Mouse (Mus musculus): Measurements from ENCODE around the gene Atp11c. TPM values are rescaled to one million over a fixed set of nuclear protein-coding genes. Genes with fewer than 3 reads are reported as not detected.

The Atp11c gene
- polyA plus RNA-seq, 1 experiment from 2014 or later: 3.1 TPM

- Histone ChIP-seq H3K4me1 (ENCODE audit: control insufficient read depth, low read depth, low read length) (no peaks in the 10 kb centered on the region), H3K4me3 (ENCODE audit: low read depth, low read length) (no peak overlapping the region), H3K36me3 (ENCODE audit: control insufficient read depth, insufficient read depth) (no peaks in the 10 kb centered on the region), H3K27me3 (ENCODE audit: control insufficient read depth, insufficient read depth, low read depth, low read length) (peaks cover 20% of the 10 kb centered on the region), H3K9ac (ENCODE audit: low read depth, low read length) (no peak overlapping the region), H3K9me3 (replicated peaks; ENCODE audit: control insufficient read depth, low read length) (no peaks in the 10 kb centered on the region), H3K4me2 (ENCODE audit: low read depth, low read length) (no peak overlapping the region), H3K27ac (ENCODE audit: low read length) (no peak overlapping the region)
- no peak for ATAC-seq (ENCODE audit: low read depth)
- 37% methylated on average over 4 of the region's 4 CpGs for WGBS (ENCODE audit: insufficient replicate concordance)
Observed at GRCm38 (mm10) chrX:60544098-60544497, 48.4 kb downstream of the Atp11c start.

- no peak overlapping the region for H3K27ac ChIP-seq (ENCODE audit: low read length)
- H3K36me3 ChIP-seq (ENCODE audit: control insufficient read depth, insufficient read depth): no peaks in the 10 kb centered on the region
- H3K4me1 ChIP-seq (ENCODE audit: control insufficient read depth, low read depth, low read length): no peaks in the 10 kb centered on the region
- ATAC-seq (ENCODE audit: low read depth): no peak
- H3K4me3 ChIP-seq (ENCODE audit: low read depth, low read length): no peak overlapping the region
- peaks cover 12% of the 10 kb centered on the region for H3K27me3 ChIP-seq (ENCODE audit: control insufficient read depth, insufficient read depth, low read depth, low read length)
- 43% methylated on average over 1 of the region's 1 CpGs for WGBS (ENCODE audit: insufficient replicate concordance)
- no peak overlapping the region for H3K4me2 ChIP-seq (ENCODE audit: low read depth, low read length)
- no peaks in the 10 kb centered on the region for H3K9me3 ChIP-seq (replicated peaks; ENCODE audit: control insufficient read depth, low read length)
- no peak overlapping the region for H3K9ac ChIP-seq (ENCODE audit: low read depth, low read length)
Observed at GRCm38 (mm10) chrX:60542901-60543300, 49.6 kb downstream of the Atp11c start.

- H3K27ac ChIP-seq (ENCODE audit: low read length): no peak within 1 kb of the TSS
- no peaks in the 10 kb centered on the region for H3K9me3 ChIP-seq (replicated peaks; ENCODE audit: control insufficient read depth, low read length)
- H3K4me3 ChIP-seq (ENCODE audit: low read depth, low read length): no peak within 1 kb of the TSS
- no peaks in the 10 kb centered on the region for H3K4me1 ChIP-seq (ENCODE audit: control insufficient read depth, low read depth, low read length)
- no peak within 1 kb of the TSS for H3K9ac ChIP-seq (ENCODE audit: low read depth, low read length)
- no peak for ATAC-seq (ENCODE audit: low read depth)
- H3K27me3 ChIP-seq (ENCODE audit: control insufficient read depth, insufficient read depth, low read depth, low read length): no peaks in the 10 kb centered on the region
- H3K4me2 ChIP-seq (ENCODE audit: low read depth, low read length): no peak within 1 kb of the TSS
- H3K36me3 ChIP-seq (ENCODE audit: control insufficient read depth, insufficient read depth): no peaks in the 10 kb centered on the region
Observed at GRCm38 (mm10) chrX:60539149-60539548, 53.3 kb downstream of the Atp11c start, which contains the start of gene Gm7073. TSS of gene Gm7073 (minus strand) at chrX:60539249.

- no peaks in the 10 kb centered on the region for H3K4me1 ChIP-seq (ENCODE audit: control insufficient read depth, low read depth, low read length)
- H3K9ac ChIP-seq (ENCODE audit: low read depth, low read length): no peak overlapping the region
- no peaks in the 10 kb centered on the region for H3K27me3 ChIP-seq (ENCODE audit: control insufficient read depth, insufficient read depth, low read depth, low read length)
- H3K4me3 ChIP-seq (ENCODE audit: low read depth, low read length): no peak overlapping the region
- H3K4me2 ChIP-seq (ENCODE audit: low read depth, low read length): no peak overlapping the region
- no peak overlapping the region for H3K27ac ChIP-seq (ENCODE audit: low read length)
- no peak for ATAC-seq (ENCODE audit: low read depth)
- no peaks in the 10 kb centered on the region for H3K36me3 ChIP-seq (ENCODE audit: control insufficient read depth, insufficient read depth)
- H3K9me3 ChIP-seq (replicated peaks; ENCODE audit: control insufficient read depth, low read length): no peaks in the 10 kb centered on the region
Observed at GRCm38 (mm10) chrX:60503995-60504394, 88.5 kb downstream of the Atp11c start.

- H3K36me3 ChIP-seq (ENCODE audit: control insufficient read depth, insufficient read depth): no peaks in the 10 kb centered on the region
Observed at GRCm38 (mm10) chrX:60497750-60498149, 94.7 kb downstream of the Atp11c start.

GRCm38 (mm10) chrX:60495308-60495707 is 97.2 kb downstream of the Atp11c start:
- Histone ChIP-seq H3K36me3 (ENCODE audit: control insufficient read depth, insufficient read depth) (no peaks in the 10 kb centered on the region), H3K4me1 (ENCODE audit: control insufficient read depth, low read depth, low read length) (no peaks in the 10 kb centered on the region), H3K9ac (ENCODE audit: low read depth, low read length) (no peak overlapping the region), H3K27ac (ENCODE audit: low read length) (no peak overlapping the region), H3K9me3 (replicated peaks; ENCODE audit: control insufficient read depth, low read length) (no peaks in the 10 kb centered on the region), H3K27me3 (ENCODE audit: control insufficient read depth, insufficient read depth, low read depth, low read length) (no peaks in the 10 kb centered on the region), H3K4me2 (ENCODE audit: low read depth, low read length) (no peak overlapping the region), H3K4me3 (ENCODE audit: low read depth, low read length) (no peak overlapping the region)
- no peak for ATAC-seq (ENCODE audit: low read depth)

More at GRCm38 (mm10) chrX:60497750-60498149, 94.7 kb downstream of the Atp11c start:
- Histone ChIP-seq H3K4me2 (ENCODE audit: low read depth, low read length) (no peak overlapping the region), H3K9ac (ENCODE audit: low read depth, low read length) (no peak overlapping the region), H3K27ac (ENCODE audit: low read length) (no peak overlapping the region), H3K9me3 (replicated peaks; ENCODE audit: control insufficient read depth, low read length) (no peaks in the 10 kb centered on the region), H3K4me1 (ENCODE audit: control insufficient read depth, low read depth, low read length) (no peaks in the 10 kb centered on the region), H3K27me3 (ENCODE audit: control insufficient read depth, insufficient read depth, low read depth, low read length) (no peaks in the 10 kb centered on the region), H3K4me3 (ENCODE audit: low read depth, low read length) (no peak overlapping the region)
- ATAC-seq (ENCODE audit: low read depth): no peak
- WGBS (ENCODE audit: insufficient replicate concordance): 59% methylated on average over 1 of the region's 1 CpGs

GRCm38 (mm10) chrX:60463786-60464185 is 128.7 kb downstream of the Atp11c start:
- no peaks in the 10 kb centered on the region for H3K9me3 ChIP-seq (replicated peaks; ENCODE audit: control insufficient read depth, low read length)
- H3K4me3 ChIP-seq (ENCODE audit: low read depth, low read length): no peak overlapping the region
- 9% methylated on average over 2 of the region's 2 CpGs for WGBS (ENCODE audit: insufficient replicate concordance)
- no peak overlapping the region for H3K9ac ChIP-seq (ENCODE audit: low read depth, low read length)
- H3K36me3 ChIP-seq (ENCODE audit: control insufficient read depth, insufficient read depth): no peaks in the 10 kb centered on the region
- no peak overlapping the region for H3K4me2 ChIP-seq (ENCODE audit: low read depth, low read length)
- no peaks in the 10 kb centered on the region for H3K27me3 ChIP-seq (ENCODE audit: control insufficient read depth, insufficient read depth, low read depth, low read length)
- no peaks in the 10 kb centered on the region for H3K4me1 ChIP-seq (ENCODE audit: control insufficient read depth, low read depth, low read length)
- ATAC-seq (ENCODE audit: low read depth): no peak
- no peak overlapping the region for H3K27ac ChIP-seq (ENCODE audit: low read length)

- Histone ChIP-seq H3K4me1 (ENCODE audit: control insufficient read depth, low read depth, low read length) (no peaks in the 10 kb centered on the region), H3K4me2 (ENCODE audit: low read depth, low read length) (no peak overlapping the region), H3K9me3 (replicated peaks; ENCODE audit: control insufficient read depth, low read length) (no peaks in the 10 kb centered on the region), H3K9ac (ENCODE audit: low read depth, low read length) (no peak overlapping the region), H3K27ac (ENCODE audit: low read length) (no peak overlapping the region), H3K27me3 (ENCODE audit: control insufficient read depth, insufficient read depth, low read depth, low read length) (no peaks in the 10 kb centered on the region), H3K36me3 (ENCODE audit: control insufficient read depth, insufficient read depth) (no peaks in the 10 kb centered on the region), H3K4me3 (ENCODE audit: low read depth, low read length) (no peak overlapping the region)
- WGBS (ENCODE audit: insufficient replicate concordance): 40% methylated on average over 4 of the region's 4 CpGs
- no peak for ATAC-seq (ENCODE audit: low read depth)
Observed at GRCm38 (mm10) chrX:60414563-60415111, 177.9 kb downstream of the Atp11c start.

GRCm38 (mm10) chrX:60405681-60406080 is 186.8 kb downstream of the Atp11c start:
- no peak overlapping the region for H3K27ac ChIP-seq (ENCODE audit: low read length)
- peaks cover 2% of the 10 kb centered on the region; the same call in 1 of the 2 replicates for H3K4me1 ChIP-seq (ENCODE audit: control insufficient read depth, low read depth, low read length)
- 54% methylated on average over 4 of the region's 4 CpGs for WGBS (ENCODE audit: insufficient replicate concordance)
- no peak overlapping the region for H3K9ac ChIP-seq (ENCODE audit: low read depth, low read length)
- H3K9me3 ChIP-seq (replicated peaks; ENCODE audit: control insufficient read depth, low read length): no peaks in the 10 kb centered on the region
- no peaks in the 10 kb centered on the region for H3K36me3 ChIP-seq (ENCODE audit: control insufficient read depth, insufficient read depth)
- ATAC-seq (ENCODE audit: low read depth): no peak
- no peak overlapping the region for H3K4me2 ChIP-seq (ENCODE audit: low read depth, low read length)
- H3K27me3 ChIP-seq (ENCODE audit: control insufficient read depth, insufficient read depth, low read depth, low read length): no peaks in the 10 kb centered on the region
- no peak overlapping the region for H3K4me3 ChIP-seq (ENCODE audit: low read depth, low read length)

Data from liver, embryonic 16.5 days (tissue).